ENCODE assay signal across 8 mouse cellular contexts in genomic region chr11:23770760-23771506, GRCm38 (mm10). TPM values are rescaled to one million over a fixed set of nuclear protein-coding genes. Genes with fewer than 3 reads are reported as not detected.
DNase-seq lines count a peak whose midpoint lies in the region; ATAC-seq and TF ChIP-seq lines count a peak whose summit lies in the region.

TSS of gene Rel (minus strand) at chr11:23770970.

- peak within 1 kb of the TSS; percentile 79 for H3ac ChIP-seq in C2C12 (ENCODE audit: control insufficient read depth, insufficient read length, low read depth)

- peak; percentile 59 for TF ChIP-seq POLR2A in brain, embryonic 14.5 days (IDR thresholded peaks at IDR 0.05; ENCODE audit: borderline replicate concordance, extremely low read depth, insufficient read depth, insufficient read length, poor library complexity, severe bottlenecking)

- peaks cover 32% of the 10 kb centered on the region for H3K79me2 ChIP-seq in C2C12 (ENCODE audit: control insufficient read depth, insufficient read depth)

- peak; percentile 63; the same call in 1 of the 2 replicates for ATAC-seq in erythroid progenitor cell, adult 5-6 weeks (replicated peaks; ENCODE audit: low FRiP score, poor library complexity, severe bottlenecking)
- peak; percentile 89 for ATAC-seq in heart, embryonic 13.5 days (ENCODE audit: extremely low read depth, insufficient number of reproducible peaks, low FRiP score, low TSS enrichment)
- peak; percentile 81 for ATAC-seq in liver, embryonic 12.5 days
- ATAC-seq in stomach, embryonic 15.5 days (ENCODE audit: insufficient read depth, low FRiP score, low read depth), result peak; percentile 93

- H3K27ac ChIP-seq in heart, embryonic 13.5 days (replicated peaks), result peak within 1 kb of the TSS; percentile 99
- H3K27ac ChIP-seq in liver, embryonic 12.5 days, result peak within 1 kb of the TSS; percentile 77
- peak within 1 kb of the TSS; percentile 98 for H3K27ac ChIP-seq in stomach, embryonic 15.5 days

- peak within 1 kb of the TSS; percentile 45 for H3K4me3 ChIP-seq in C2C12 (ENCODE audit: insufficient read depth, poor library complexity, severe bottlenecking)
- peak within 1 kb of the TSS; percentile 79 for H3K4me3 ChIP-seq in heart, embryonic 13.5 days
- peak within 1 kb of the TSS; percentile 72 for H3K4me3 ChIP-seq in liver, embryonic 12.5 days
- H3K4me3 ChIP-seq in stomach, embryonic 15.5 days (replicated peaks), result peak within 1 kb of the TSS; percentile 81

- TF ChIP-seq CTCF in C2C12 (IDR thresholded peaks at IDR 0.05; ENCODE audit: control insufficient read depth, insufficient read depth, insufficient read length), result no peak
- no peak for TF ChIP-seq CTCF in brain, embryonic 14.5 days (IDR thresholded peaks at IDR 0.05; ENCODE audit: borderline replicate concordance, extremely low read depth, insufficient read depth, insufficient read length)

- DNase-seq in brain, embryonic 14.5 days (ENCODE audit: low read depth), result peak; percentile 91
- peak; percentile 94 for DNase-seq in kidney, postnatal 10 days
- DNase-seq in natural killer cell, adult 2 months (ENCODE audit: low spot score in 2 of 2), result peak; percentile 91 to 94

- no peaks in the 10 kb centered on the region for H3K36me3 ChIP-seq in C2C12 (ENCODE audit: control insufficient read depth, insufficient read depth)
- H3K36me3 ChIP-seq in heart, embryonic 13.5 days, result no peaks in the 10 kb centered on the region
- H3K36me3 ChIP-seq in liver, embryonic 12.5 days, result no peaks in the 10 kb centered on the region
- H3K36me3 ChIP-seq in stomach, embryonic 15.5 days, result no peaks in the 10 kb centered on the region

- peaks cover 5% of the 10 kb centered on the region for H3K79me3 ChIP-seq in C2C12 (ENCODE audit: low read depth)

- WGBS in heart, embryonic 13.5 days, result under 1% methylated on average over 83 of the region's 88 CpGs
- WGBS in liver, embryonic 12.5 days (ENCODE audit: insufficient replicate concordance), result under 1% methylated on average over 74 of the region's 88 CpGs
- WGBS in stomach, embryonic 15.5 days, result under 1% methylated on average over 65 of the region's 88 CpGs

- H3K4me1 ChIP-seq in heart, embryonic 13.5 days, result peaks cover 21% of the 10 kb centered on the region
- peaks cover 17% of the 10 kb centered on the region; the same call in 1 of the 2 replicates for H3K4me1 ChIP-seq in liver, embryonic 12.5 days
- H3K4me1 ChIP-seq in stomach, embryonic 15.5 days, result no peaks in the 10 kb centered on the region

- H3K9ac ChIP-seq in heart, embryonic 13.5 days, result peak within 1 kb of the TSS; percentile 86
- H3K9ac ChIP-seq in liver, embryonic 12.5 days, result peak within 1 kb of the TSS; percentile 71
- H3K9ac ChIP-seq in stomach, embryonic 15.5 days, result peak within 1 kb of the TSS; percentile 62

- no peaks in the 10 kb centered on the region for H3K27me3 ChIP-seq in C2C12 (ENCODE audit: control insufficient read depth, insufficient read depth, insufficient read length)
- H3K27me3 ChIP-seq in heart, embryonic 13.5 days (replicated peaks), result no peaks in the 10 kb centered on the region
- peaks cover 35% of the 10 kb centered on the region for H3K27me3 ChIP-seq in liver, embryonic 12.5 days (replicated peaks)
- H3K27me3 ChIP-seq in stomach, embryonic 15.5 days (replicated peaks), result no peaks in the 10 kb centered on the region

- H3K9me3 ChIP-seq in heart, embryonic 13.5 days, result no peaks in the 10 kb centered on the region
- no peaks in the 10 kb centered on the region for H3K9me3 ChIP-seq in liver, embryonic 12.5 days (replicated peaks)
- H3K9me3 ChIP-seq in stomach, embryonic 15.5 days, result no peaks in the 10 kb centered on the region

- H3K4me2 ChIP-seq in heart, embryonic 13.5 days, result peak within 1 kb of the TSS; percentile 84
- peak within 1 kb of the TSS; percentile 77 for H3K4me2 ChIP-seq in liver, embryonic 12.5 days
- H3K4me2 ChIP-seq in stomach, embryonic 15.5 days, result peak within 1 kb of the TSS; percentile 65

TF ChIP-seq in C2C12, 6 proteins besides CTCF, POLR2A, EP300 and RAD21:
- TF ChIP-seq MYOG (IDR thresholded peaks at IDR 0.05; ENCODE audit: control insufficient read depth, extremely low read depth, insufficient read length) (no peak), USF1 (IDR thresholded peaks at IDR 0.05; ENCODE audit: low read depth) (no peak), MYOD1 (IDR thresholded peaks at IDR 0.05; ENCODE audit: control insufficient read depth, insufficient read length, low read depth) (no peak), FOSL1 (IDR thresholded peaks at IDR 0.05; ENCODE audit: insufficient read depth, low read length, poor library complexity, severe bottlenecking) (no peak), CEBPB (IDR thresholded peaks at IDR 0.05; ENCODE audit: low read depth) (no peak), MAX (IDR thresholded peaks at IDR 0.05) (no peak)
TF ChIP-seq in C2C12: peak in this region for 0.

RNA-seq across cellular contexts. Expression of gene Rel, which starts in this region (rescaled TPM):
- 0.73 TPM for polyA plus RNA-seq in C2C12 (2012; fragmentation: generic; extraction: Trizol)
- 0.55 and 0.88 TPM in 2 replicates for polyA plus RNA-seq in brain, embryonic 14.5 days (2012; rRNA removed)
- 6.3 and 7.6 TPM in 2 replicates for total RNA-seq in erythroid progenitor cell, adult 5-6 weeks (2015; ENCODE audit: low replicate concordance)
- total RNA-seq in erythroid progenitor cell, adult 5-6 weeks (2017; ENCODE audit: low replicate concordance), result 0.90 and 1.2 TPM in 2 replicates
- polyA plus RNA-seq in heart, embryonic 13.5 days (2015; fragmentation: Nextera tagmentation; extraction: Ambion mirVana), result 1.3 and 1.4 TPM in 2 replicates
- polyA plus RNA-seq in liver, embryonic 12.5 days (2016; fragmentation: Nextera tagmentation; extraction: Ambion mirVana), result 0.36 and 0.63 TPM in 2 replicates
- 1.2 and 1.3 TPM in 2 replicates for polyA plus RNA-seq in stomach, embryonic 15.5 days (2015; fragmentation: Nextera tagmentation; extraction: Ambion mirVana)

Comparison
In these comparisons a context has a peak if more than half of its experiments do, and no peak if none do; other contexts are left out.
1. Peak in every context shown above with its lines: DNase-seq, ATAC-seq, H3K4me3 ChIP-seq and H3K27ac ChIP-seq.
2. Peak in DNase-seq in brain, embryonic 14.5 days; RNA of the gene not detected or under 1 TPM.
3. Peak in ATAC-seq, H3K4me3 ChIP-seq, H3K27ac ChIP-seq, H3K9ac ChIP-seq and H3K4me2 ChIP-seq in liver, embryonic 12.5 days; RNA of the gene not detected or under 1 TPM.